Mouse (Mus musculus) lung, adult 18-20 months (tissue): ENCODE data around the gene Wdr70.
"Not testable (repeated sequence)": the region's sequence is repeated elsewhere in the genome, so short reads cannot be mapped to it uniquely, and the experiment has no call there.

ENCODE experiments used
- DNase-seq, 2 experiments: peaks; one replicate each; pipeline ENCODE4 v3.0.0; 2022; ENCODE audit warnings: mixed read lengths in 2 of 2

Wdr70 gene

DNA sequence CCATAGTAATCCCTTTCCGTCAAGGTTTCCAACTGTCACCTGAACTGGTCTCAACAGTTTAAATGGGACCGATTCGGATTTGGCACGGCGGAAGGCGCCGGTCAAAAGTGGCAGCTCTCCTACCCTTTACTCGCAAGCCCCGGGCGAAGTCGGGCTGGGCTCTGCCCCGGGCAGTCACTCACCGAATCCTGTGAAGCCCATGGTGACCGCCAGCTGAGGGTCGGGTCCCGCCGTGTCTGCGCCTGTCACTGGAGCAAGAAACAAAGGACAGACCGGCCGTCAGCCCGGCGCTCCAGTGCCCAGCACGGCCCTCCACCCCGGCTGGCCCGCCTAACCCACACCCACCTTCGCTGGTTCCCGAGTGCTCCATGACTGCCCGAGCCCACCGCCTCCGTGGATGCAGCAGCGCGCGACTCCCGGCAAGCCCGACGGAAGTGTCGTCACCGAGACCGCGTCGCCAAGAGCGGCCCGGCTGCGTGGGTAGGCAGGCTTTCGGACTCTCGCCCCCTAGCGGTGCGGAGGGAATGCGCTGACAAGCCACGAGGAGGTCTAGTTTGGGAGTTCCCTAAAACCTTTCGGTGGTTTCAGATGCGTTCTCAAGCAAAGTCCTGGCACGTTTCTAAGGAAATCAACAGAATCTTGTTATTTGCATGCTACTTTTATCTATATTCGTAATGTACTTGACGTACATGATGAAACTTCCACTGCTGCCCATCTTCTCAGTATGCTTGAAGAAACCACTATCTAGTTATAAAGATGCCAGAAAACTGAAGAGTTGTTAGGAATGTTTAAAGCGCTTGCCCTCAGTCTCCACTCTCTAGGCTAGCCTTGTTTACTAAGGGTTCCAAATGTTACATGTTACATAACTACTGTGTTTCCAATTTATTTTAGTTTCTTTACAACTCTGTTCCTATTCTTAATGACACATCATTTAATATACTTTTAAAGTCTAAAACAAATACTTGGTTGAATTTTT lies at the start of gene Wdr70:
TSS of gene Wdr70 (minus strand) at position 436 of the 976 bp plus-strand sequence.
- peak; percentile 93 to 95 for DNase-seq

GRCm38 (mm10) chr15:8135606-8136005 lies 36.6 kb upstream of the Wdr70 start:
- no peak for DNase-seq

GRCm38 (mm10) chr15:8131761-8132160 lies 32.8 kb upstream of the Wdr70 start:
- DNase-seq = no peak

DNA sequence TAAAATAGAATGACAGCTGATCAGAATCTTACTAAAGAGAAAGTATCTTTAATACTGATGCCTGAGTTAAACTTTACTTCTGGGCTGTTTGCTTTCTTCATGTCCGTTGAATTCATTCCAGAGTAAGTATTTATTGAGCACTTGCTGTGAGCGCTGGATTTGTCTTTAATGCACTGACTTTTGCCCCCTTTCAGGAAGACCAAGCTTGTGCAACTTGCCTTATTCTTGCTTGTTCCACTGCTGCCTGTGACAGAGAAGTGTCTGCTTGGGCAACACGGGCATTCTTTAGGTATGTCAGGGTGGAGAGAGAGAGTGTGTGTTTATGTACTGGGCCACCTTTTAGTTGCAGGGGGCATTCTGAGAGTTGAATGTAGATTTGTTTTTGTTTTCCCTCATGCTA lies 32.3 kb upstream of the Wdr70 start:
- no peak for DNase-seq

DNA sequence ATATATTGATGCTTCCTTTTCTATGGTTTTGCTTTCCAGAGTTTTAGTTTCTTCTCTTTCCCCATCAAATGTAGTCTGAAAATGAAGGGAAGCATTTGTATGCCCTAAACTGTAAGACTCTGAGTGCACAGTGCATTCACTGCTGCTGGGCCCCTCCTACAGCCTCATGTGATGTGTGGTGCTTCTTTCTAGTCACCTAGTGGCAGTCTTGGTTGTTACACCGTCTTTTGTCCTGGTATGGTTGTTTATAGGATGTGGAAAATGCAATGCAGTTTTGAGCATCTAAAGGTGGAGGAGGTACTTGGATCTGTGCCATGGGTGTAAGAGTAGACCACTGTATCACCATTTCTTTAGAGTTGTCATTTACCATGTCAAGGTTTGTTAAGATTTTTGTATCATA lies 30.3 kb upstream of the Wdr70 start:
- no peak for DNase-seq

- no peak for DNase-seq
Observed at GRCm38 (mm10) chr15:8109782-8110181, 10.8 kb upstream of the Wdr70 start.

GRCm38 (mm10) chr15:8108966-8109743 lies 10.1 kb upstream of the Wdr70 start, which contains the start of gene Nup155:
Gene Nup155 (plus strand): TSS chr15:8109273.
- peak; percentile 91 to 95 for DNase-seq

GRCm38 (mm10) chr15:8108360-8108965 lies 9.5 kb upstream of the Wdr70 start:
- no peak for DNase-seq

DNA sequence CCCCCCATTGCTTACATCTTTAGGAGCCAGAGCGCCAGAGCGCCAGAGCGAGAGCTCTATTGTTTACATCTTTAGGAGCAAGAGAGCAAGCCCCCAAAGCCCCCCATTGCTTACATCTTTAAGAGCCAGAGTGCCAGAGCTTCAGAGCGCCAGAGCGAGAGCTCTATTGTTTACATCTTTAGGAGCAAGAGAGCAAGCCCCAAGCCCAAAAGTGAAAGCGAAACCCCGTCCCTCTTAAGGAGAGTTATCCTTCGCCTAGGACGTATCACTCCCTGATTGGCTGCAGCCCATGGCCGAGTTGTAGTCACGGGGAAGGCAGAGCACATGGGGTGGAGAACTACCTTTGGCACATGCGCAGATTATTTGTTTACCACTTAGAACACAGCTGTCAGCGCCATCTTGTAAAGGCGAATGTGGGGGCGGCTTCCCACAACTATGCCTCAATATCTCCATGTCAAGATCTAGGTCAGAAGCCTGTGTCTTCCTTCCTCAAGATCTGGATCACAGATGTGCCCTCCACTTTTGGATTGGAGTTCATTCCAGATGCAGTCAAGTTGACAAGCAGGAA lies 3.0 kb upstream of the Wdr70 start:
- DNase-seq = not testable (repeated sequence)

DNA sequence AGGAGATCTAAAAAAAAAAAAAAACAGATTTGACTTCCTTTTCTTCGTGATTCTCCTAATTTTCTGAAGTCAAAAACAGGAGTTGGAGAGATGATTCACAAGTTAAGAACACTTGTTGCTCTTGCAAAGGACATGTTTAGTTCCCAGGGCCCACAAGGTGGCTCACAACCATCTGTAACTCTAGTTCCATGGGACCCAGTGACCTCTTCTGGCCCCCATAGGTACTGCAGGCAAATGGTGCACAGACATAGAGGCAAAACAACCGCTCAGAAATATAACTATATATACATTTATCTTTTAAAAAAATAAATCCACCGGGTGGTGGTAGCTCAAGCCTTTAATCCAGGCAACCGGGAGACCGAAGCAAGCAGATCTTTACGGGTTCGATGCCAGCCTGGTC lies 1.2 kb downstream of the Wdr70 start:
- DNase-seq = peak; percentile 34 to 51

- not testable (repeated sequence) for DNase-seq
Observed at GRCm38 (mm10) chr15:8092668-8093067, 6.3 kb downstream of the Wdr70 start.

- no peak for DNase-seq
Observed at GRCm38 (mm10) chr15:8090685-8091084, 8.3 kb downstream of the Wdr70 start.

DNA sequence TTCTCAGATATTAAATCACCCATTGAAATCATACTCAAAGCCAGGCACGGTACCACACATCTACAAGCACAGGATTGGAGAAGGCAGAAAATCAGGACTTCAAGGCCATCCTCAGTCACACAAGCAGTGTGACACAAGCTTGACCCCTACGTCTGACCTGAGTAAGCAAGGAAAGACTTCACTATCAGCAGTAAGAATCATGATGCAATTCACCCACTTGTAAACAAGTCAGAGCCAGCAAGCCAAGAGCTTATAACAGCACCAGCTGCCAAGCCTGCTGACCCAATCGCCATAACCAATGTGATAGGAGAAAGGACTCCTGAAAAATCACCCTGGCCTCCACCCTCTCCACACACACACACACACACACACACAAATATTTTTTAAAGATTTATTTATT lies 10.3 kb downstream of the Wdr70 start:
- no peak for DNase-seq

GRCm38 (mm10) chr15:8087293-8087692 lies 11.7 kb downstream of the Wdr70 start:
- DNase-seq = no peak

- DNase-seq = no peak
Observed at GRCm38 (mm10) chr15:8082139-8082538, 16.9 kb downstream of the Wdr70 start.

DNA sequence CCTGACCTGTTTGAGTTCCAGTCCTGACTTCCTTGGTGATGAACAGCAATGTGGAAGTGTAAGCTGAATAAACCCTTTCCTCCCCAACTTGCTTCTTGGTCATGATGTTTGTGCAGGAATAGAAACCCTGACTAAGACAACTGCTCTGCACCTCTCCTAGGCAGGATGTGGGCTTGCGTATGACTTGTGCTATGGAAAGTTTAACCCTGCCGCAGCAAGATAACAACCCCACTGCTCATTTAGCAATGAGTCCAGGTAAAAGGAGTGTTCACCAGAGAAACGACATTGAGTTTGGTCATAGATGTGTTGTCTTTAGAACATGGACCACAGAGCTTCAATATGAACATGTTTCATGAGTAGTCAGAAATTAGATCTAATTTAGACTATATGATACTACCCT lies 25.9 kb downstream of the Wdr70 start:
- not testable (repeated sequence) for DNase-seq

GRCm38 (mm10) chr15:8065221-8065620 lies 33.8 kb downstream of the Wdr70 start:
- DNase-seq = no peak

GRCm38 (mm10) chr15:8051177-8051576 lies 47.8 kb downstream of the Wdr70 start:
- DNase-seq = no peak

- DNase-seq = no peak
Observed at GRCm38 (mm10) chr15:8039834-8040233, 59.2 kb downstream of the Wdr70 start.

DNA sequence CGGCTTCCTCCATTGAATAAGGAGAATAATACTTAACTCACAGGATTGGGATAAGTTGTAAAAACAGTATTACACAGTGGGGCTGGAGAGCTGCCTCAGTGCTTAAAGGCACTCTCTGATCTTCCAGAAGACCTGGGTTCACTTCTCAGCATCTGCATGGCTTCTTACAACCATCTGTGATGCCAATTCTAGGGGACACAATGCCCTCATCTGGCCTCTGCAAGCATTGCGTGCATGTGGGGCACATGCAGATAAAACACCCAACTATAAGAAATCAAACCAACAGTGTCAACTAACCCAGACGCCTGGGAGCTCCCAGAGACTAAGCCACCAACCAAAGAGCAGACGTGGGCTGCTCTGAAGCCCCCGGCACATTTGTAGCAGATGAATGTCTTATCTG lies 60.6 kb downstream of the Wdr70 start:
- DNase-seq = no peak

DNA sequence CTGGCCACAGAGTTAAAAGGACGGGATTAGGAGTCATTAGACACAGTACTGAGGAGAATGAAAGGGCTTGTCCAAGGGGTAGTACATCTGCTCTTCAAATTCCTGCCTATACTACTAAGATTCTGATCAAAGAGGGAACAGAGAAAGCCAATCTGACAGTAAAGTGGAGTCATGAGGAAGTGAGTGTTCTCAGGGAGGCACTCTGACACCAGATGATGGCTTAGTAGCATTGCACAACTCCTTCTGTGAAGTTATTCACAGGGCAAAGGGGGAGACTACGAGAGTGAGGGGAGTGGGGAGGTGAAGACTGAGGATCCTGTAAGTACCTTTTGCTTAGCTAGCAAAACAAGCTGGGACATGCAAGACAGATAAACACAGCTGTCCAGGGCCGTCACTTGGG lies 61.2 kb downstream of the Wdr70 start:
- DNase-seq = no peak

GRCm38 (mm10) chr15:8031211-8031610 lies 67.8 kb downstream of the Wdr70 start:
- no peak for DNase-seq

DNA sequence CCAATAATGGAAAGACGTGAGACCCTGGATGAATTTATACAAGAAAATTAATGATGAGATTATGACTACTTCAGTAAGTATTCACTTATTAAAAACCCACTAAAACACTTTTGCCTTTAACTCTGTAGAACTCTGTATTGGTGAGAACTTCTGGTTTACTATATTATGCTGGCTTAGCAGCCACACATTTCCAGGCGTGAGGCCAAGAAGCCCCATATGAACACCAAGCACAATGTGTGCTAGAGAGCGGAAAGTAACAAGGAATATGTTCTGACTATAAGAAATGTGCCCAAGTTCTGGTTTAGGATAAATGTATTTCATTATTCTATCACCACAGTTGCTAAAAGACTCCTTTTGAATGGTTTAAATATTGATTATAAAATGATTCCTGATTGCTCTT lies 68.4 kb downstream of the Wdr70 start:
- no peak for DNase-seq
